Mouse (Mus musculus) duodenum, adult 2 months (tissue): ENCODE data around the gene Nudt5. TPM values are rescaled to one million over a fixed set of nuclear protein-coding genes. Genes with fewer than 3 reads are reported as not detected.

ENCODE experiments used
- polyA plus RNA-seq: library from polyadenylated mRNA; depleted of rRNA; stranded (reverse); fragments of >200 nt; gene quantifications from 2 replicates; pipeline ENCODE4 v1.2.3, GENCODE M21; 2012; ENCODE audit warnings: low replicate concordance; rRNA removed

Nudt5 gene
- 7.1 and 8.3 TPM in 2 replicates for polyA plus RNA-seq

DNA sequence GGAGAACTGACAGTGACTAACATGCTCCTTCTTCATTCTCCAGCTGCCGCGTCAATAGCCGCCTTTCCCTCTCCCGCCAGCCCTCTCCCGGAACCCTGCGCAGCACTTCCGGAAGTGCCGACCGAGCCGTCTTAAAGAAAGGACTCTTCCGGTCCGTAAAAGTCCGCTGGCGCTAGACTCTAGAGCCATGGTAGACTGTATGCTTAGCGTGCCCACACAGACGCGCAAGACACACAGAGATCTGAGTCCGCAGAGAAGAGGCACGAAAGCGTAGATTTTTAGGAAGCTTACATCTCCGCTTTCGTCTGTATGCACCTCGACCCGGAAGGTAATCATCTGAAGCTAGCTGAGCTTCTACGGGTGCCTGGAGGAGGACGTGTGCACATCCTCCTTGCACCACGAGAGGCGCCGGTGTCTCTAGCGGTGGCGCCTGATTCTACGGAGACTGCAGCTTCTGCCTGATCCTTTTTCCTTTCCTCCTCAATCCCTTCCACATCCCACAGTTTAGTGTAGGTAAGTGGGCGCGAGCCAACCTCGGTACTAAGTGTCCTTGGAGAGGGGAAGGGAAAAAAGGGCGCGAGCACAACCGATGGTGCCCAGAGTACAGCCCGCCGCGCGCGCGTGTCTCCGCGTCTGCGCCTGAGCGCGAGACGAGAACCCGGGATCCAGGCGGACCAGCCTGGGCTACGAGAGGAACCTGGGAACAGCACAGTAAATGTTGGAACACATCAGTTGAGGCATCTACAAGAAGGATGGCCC, at the start of gene Nudt5, which contains the start of gene Cdc123:
TSS of gene Nudt5 (plus strand) at position 147 of the 759 bp plus-strand sequence.
TSS of gene Cdc123 (minus strand) at position 292 of the 759 bp plus-strand sequence.

DNA sequence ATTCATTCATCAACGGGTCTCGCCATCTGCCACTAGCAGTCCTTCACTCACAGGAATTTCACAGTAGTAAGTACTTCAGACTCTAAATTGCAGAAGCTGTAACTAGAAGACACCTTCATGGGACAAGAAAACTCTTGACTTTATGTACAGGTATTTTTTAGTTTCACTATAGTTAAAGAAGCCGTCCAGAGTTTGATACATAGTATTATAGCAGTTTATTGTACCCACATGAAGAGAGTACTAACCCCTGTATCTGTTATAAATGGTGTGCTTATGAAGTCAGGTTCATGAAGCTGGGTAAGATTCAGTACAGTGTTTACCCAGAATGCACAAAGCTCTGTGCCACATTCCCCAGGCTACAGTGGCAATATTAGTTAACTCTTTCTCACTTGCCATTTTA, 18.0 kb downstream of the Nudt5 start, which contains the start of gene Gm13199:
TSS of gene Gm13199 (minus strand) at position 101 of the 400 bp plus-strand sequence.

DNA sequence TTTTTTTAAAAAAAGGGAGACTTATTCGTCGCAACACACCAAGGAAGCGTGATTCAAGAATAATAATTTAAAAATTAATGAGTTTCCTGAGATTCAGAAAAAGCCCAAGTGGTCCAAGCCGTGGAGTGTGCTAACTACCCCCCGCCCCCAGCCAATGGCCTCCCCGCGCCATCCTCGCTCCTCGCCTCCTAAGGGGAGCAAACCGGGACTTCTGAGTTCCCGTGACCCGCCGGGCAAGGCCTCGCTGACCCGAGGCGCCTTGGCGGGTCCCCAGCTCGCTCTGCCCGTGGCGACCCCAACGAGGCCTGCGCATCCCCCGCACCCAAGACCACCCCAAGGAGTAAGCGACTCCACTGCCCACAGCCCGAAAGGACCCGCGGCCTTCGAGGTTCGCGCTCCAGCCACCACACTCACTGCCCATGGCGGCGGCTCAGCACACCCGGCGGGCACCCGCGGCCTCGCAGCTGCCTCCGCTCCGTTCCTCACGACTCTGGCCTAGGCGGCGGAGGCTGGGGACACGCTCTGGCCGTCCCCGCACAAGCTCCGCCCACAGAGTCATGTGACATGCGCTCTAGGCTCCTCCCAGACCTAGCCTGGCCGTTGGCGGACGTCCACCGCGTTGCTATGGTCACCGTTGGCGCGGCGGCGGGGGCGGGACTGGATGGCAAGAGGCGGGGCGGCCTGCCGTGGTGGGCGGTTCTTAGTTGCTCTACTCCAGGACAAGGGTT, 50.2 kb downstream of the Nudt5 start, which contains the start of gene Sec61a2:
TSS of gene Sec61a2 (minus strand) at position 590 of the 728 bp plus-strand sequence.

Other genes with a start within 250 kb of the Nudt5 start
- 5.4 and 18.5 TPM in 2 replicates for gene Camk1d, start 130.5 kb upstream of the Nudt5 start, polyA plus RNA-seq
- 20.2 and 22.8 TPM in 2 replicates for gene Cdc123, start 145 bp downstream of the Nudt5 start, polyA plus RNA-seq
- gene Gm13199, start 17.9 kb downstream of the Nudt5 start, polyA plus RNA-seq, result 1.2 and 1.4 TPM in 2 replicates
- 5.8 and 7.5 TPM in 2 replicates for gene Sec61a2, start 50.4 kb downstream of the Nudt5 start, polyA plus RNA-seq
- gene Dhtkd1, start 97.8 kb downstream of the Nudt5 start, polyA plus RNA-seq, result 0.14 and 0.53 TPM in 2 replicates
- gene Upf2, start 106.5 kb downstream of the Nudt5 start, polyA plus RNA-seq, result 0.42 and 0.44 TPM in 2 replicates